Mouse (Mus musculus) E14TG2a.4 (cell line): Measurements from ENCODE around the gene Mybl2.

Source experiments
- H3K27me3 ChIP-seq: 2 replicates; pipeline ENCODE4 v1.6.1; 2014; ENCODE audit warnings: low read length, control low read depth; ENCODE audit not compliant: insufficient read depth
- H3K36me3 ChIP-seq: 2 replicates; pipeline ENCODE4 v1.6.1; 2014; ENCODE audit warnings: low read length, control low read depth; ENCODE audit not compliant: insufficient read depth
- H3K4me1 ChIP-seq: replicated peaks from 2 replicates; pipeline ENCODE4 v1.6.1; 2014; ENCODE audit warnings: low read depth, low read length, control low read depth
- H3K4me3 ChIP-seq: replicated peaks from 2 replicates; pipeline ENCODE4 v1.5.1; 2014; ENCODE audit warnings: mild to moderate bottlenecking, low read length
- H3K9me3 ChIP-seq: 2 replicates; pipeline ENCODE4 v1.6.1; 2014; ENCODE audit warnings: low read length, control low read depth
- CTCF ChIP-seq: conservative IDR thresholded peaks from 2 replicates; pipeline ENCODE4 v1.5.1; 2014; ENCODE audit warnings: low read length
- NANOG ChIP-seq: IDR thresholded peaks from 2 replicates; pipeline ENCODE4 v1.6.1; 2014; ENCODE audit warnings: borderline replicate concordance, low read length, mixed read lengths
- POU5F1 ChIP-seq: IDR thresholded peaks from 2 replicates; pipeline ENCODE4 v1.6.1; 2014; ENCODE audit warnings: low read length, borderline replicate concordance

Mybl2 gene

GRCm38 (mm10) chr2:163074808-163075207, 20.3 kb downstream of the Mybl2 start:
- peaks cover 94% of the 10 kb centered on the region for H3K4me1 ChIP-seq
- TF ChIP-seq POU5F1 (no peak), NANOG (no peak), CTCF (no peak)
- H3K27me3 ChIP-seq = no peaks in the 10 kb centered on the region
- peaks cover 100% of the 10 kb centered on the region for H3K36me3 ChIP-seq
- peaks cover 17% of the 10 kb centered on the region; the same call in 1 of the 2 replicates for H3K9me3 ChIP-seq
- peak overlapping the region; percentile 35; the same call in 1 of the 2 replicates for H3K4me3 ChIP-seq

GRCm38 (mm10) chr2:163075234-163075633, 20.7 kb downstream of the Mybl2 start:
- Histone ChIP-seq H3K9me3 (peaks cover 17% of the 10 kb centered on the region; the same call in 1 of the 2 replicates), H3K4me3 (peak overlapping the region; percentile 35; the same call in 1 of the 2 replicates), H3K36me3 (peaks cover 99% of the 10 kb centered on the region), H3K4me1 (peaks cover 92% of the 10 kb centered on the region), H3K27me3 (no peaks in the 10 kb centered on the region)
- TF ChIP-seq CTCF (no peak), NANOG (no peak), POU5F1 (no peak)

- peaks cover 93% of the 10 kb centered on the region for H3K36me3 ChIP-seq
- H3K27me3 ChIP-seq = no peaks in the 10 kb centered on the region
- TF ChIP-seq NANOG (no peak), POU5F1 (no peak), CTCF (no peak)
- H3K9me3 ChIP-seq = peaks cover 17% of the 10 kb centered on the region; the same call in 1 of the 2 replicates
- H3K4me3 ChIP-seq = 0 out of 2 replicates have a peak overlapping the region, but pooled peaks have one; percentile 17
- H3K4me1 ChIP-seq = peaks cover 86% of the 10 kb centered on the region
Measured at GRCm38 (mm10) chr2:163079041-163079440, 24.6 kb downstream of the Mybl2 start.

- no peak for TF ChIP-seq NANOG
- TF ChIP-seq CTCF = no peak
- no peak for TF ChIP-seq POU5F1
- Histone ChIP-seq H3K9me3 (no peaks in the 10 kb centered on the region), H3K27me3 (no peaks in the 10 kb centered on the region), H3K36me3 (peaks cover 90% of the 10 kb centered on the region), H3K4me3 (0 out of 2 replicates have a peak overlapping the region, but pooled peaks have one; percentile 17), H3K4me1 (peaks cover 88% of the 10 kb centered on the region)
Measured at GRCm38 (mm10) chr2:163082591-163082990, 28.1 kb downstream of the Mybl2 start.

- peaks cover 79% of the 10 kb centered on the region for H3K4me1 ChIP-seq
- H3K4me3 ChIP-seq = no peak overlapping the region
- H3K27me3 ChIP-seq = no peaks in the 10 kb centered on the region
- TF ChIP-seq POU5F1 (no peak), CTCF (no peak), NANOG (no peak)
- H3K36me3 ChIP-seq = peaks cover 78% of the 10 kb centered on the region
- H3K9me3 ChIP-seq = no peaks in the 10 kb centered on the region
Measured at GRCm38 (mm10) chr2:163084519-163084918, 30.0 kb downstream of the Mybl2 start.

- Histone ChIP-seq H3K4me3 (no peak overlapping the region), H3K36me3 (peaks cover 73% of the 10 kb centered on the region), H3K9me3 (no peaks in the 10 kb centered on the region), H3K27me3 (no peaks in the 10 kb centered on the region), H3K4me1 (peaks cover 74% of the 10 kb centered on the region)
- TF ChIP-seq POU5F1 = no peak
- no peak for TF ChIP-seq NANOG
Measured at GRCm38 (mm10) chr2:163085047-163085446, 30.6 kb downstream of the Mybl2 start.

- Histone ChIP-seq H3K27me3 (no peaks in the 10 kb centered on the region), H3K4me3 (0 out of 2 replicates have a peak overlapping the region, but pooled peaks have one; percentile 85), H3K36me3 (peaks cover 61% of the 10 kb centered on the region), H3K9me3 (no peaks in the 10 kb centered on the region), H3K4me1 (peaks cover 68% of the 10 kb centered on the region)
- TF ChIP-seq CTCF = no peak
- TF ChIP-seq NANOG = no peak
- TF ChIP-seq POU5F1 = no peak
Measured at GRCm38 (mm10) chr2:163086561-163086960, 32.1 kb downstream of the Mybl2 start.

GRCm38 (mm10) chr2:163087728-163088127, 33.2 kb downstream of the Mybl2 start, which contains the start of gene Gtsf1l:
TSS of gene Gtsf1l (minus strand) at chr2:163087855.
- H3K9me3 ChIP-seq = no peaks in the 10 kb centered on the region
- TF ChIP-seq POU5F1 (no peak), CTCF (no peak), NANOG (no peak)
- peaks cover 49% of the 10 kb centered on the region for H3K36me3 ChIP-seq
- H3K27me3 ChIP-seq = no peaks in the 10 kb centered on the region
- H3K4me3 ChIP-seq = peak within 1 kb of the TSS; percentile 85
- peaks cover 63% of the 10 kb centered on the region for H3K4me1 ChIP-seq

GRCm38 (mm10) chr2:163089475-163090123, 35.1 kb downstream of the Mybl2 start:
- peaks cover 66% of the 10 kb centered on the region for H3K4me1 ChIP-seq
- H3K27me3 ChIP-seq = no peaks in the 10 kb centered on the region
- peak overlapping the region; percentile 85 for H3K4me3 ChIP-seq
- no peak for TF ChIP-seq NANOG
- no peak for TF ChIP-seq POU5F1
- peak; percentile 55 for TF ChIP-seq CTCF
- no peaks in the 10 kb centered on the region for H3K9me3 ChIP-seq
- H3K36me3 ChIP-seq = peaks cover 36% of the 10 kb centered on the region
